Mouse (Mus musculus): Measurements from ENCODE around the gene Klhl41. TPM values are rescaled to one million over a fixed set of nuclear protein-coding genes. Genes with fewer than 3 reads are reported as not detected.
A peak's percentile ranks its signal among the peaks of the same experiment; 100 is the strongest.

The Klhl41 gene
- polyA plus RNA-seq, 1 experiment from 2014 or later: 0.51 TPM

- Histone ChIP-seq H3K27me3 (ENCODE audit: control insufficient read depth, insufficient read depth, low read length) (no peaks in the 10 kb centered on the region), H3K4me1 (ENCODE audit: control insufficient read depth, insufficient read depth, low read length) (peaks cover 3% of the 10 kb centered on the region; the same call in 1 of the 2 replicates), H3K9ac (replicated peaks; ENCODE audit: low read depth, low read length) (no peak overlapping the region), H3K4me2 (replicated peaks; ENCODE audit: low read depth, low read length) (no peak overlapping the region), H3K36me3 (ENCODE audit: control insufficient read depth, insufficient read depth, low read length) (no peaks in the 10 kb centered on the region), H3K4me3 (ENCODE audit: low read depth, low read length) (no peak overlapping the region), H3K27ac (ENCODE audit: low read length) (no peak overlapping the region), H3K9me3 (ENCODE audit: control insufficient read depth, low read depth, low read length) (no peaks in the 10 kb centered on the region)
- 86% methylated on average over 11 of the region's 11 CpGs for WGBS
- ATAC-seq (ENCODE audit: insufficient number of reproducible peaks, insufficient read depth, low FRiP score, low read depth): no peak
These were observed 24.8 kb upstream of the Klhl41 start for GRCm38 (mm10) chr2:69644968-69645617.

- Histone ChIP-seq H3K27ac (ENCODE audit: low read length) (no peak within 1 kb of the TSS), H3K4me2 (replicated peaks; ENCODE audit: low read depth, low read length) (peak within 1 kb of the TSS; percentile 69), H3K36me3 (ENCODE audit: control insufficient read depth, insufficient read depth, low read length) (no peaks in the 10 kb centered on the region), H3K27me3 (ENCODE audit: control insufficient read depth, insufficient read depth, low read length) (no peaks in the 10 kb centered on the region), H3K9me3 (ENCODE audit: control insufficient read depth, low read depth, low read length) (no peaks in the 10 kb centered on the region), H3K9ac (replicated peaks; ENCODE audit: low read depth, low read length) (peak within 1 kb of the TSS; percentile 53), H3K4me1 (ENCODE audit: control insufficient read depth, insufficient read depth, low read length) (peaks cover 3% of the 10 kb centered on the region; the same call in 1 of the 2 replicates), H3K4me3 (ENCODE audit: low read depth, low read length) (peak within 1 kb of the TSS; percentile 87)
- peak; percentile 91 for ATAC-seq (ENCODE audit: insufficient number of reproducible peaks, insufficient read depth, low FRiP score, low read depth)
- 2% methylated on average over 43 of the region's 43 CpGs for WGBS
These were observed 23.0 kb upstream of the Klhl41 start, which contains the start of gene Bbs5 for GRCm38 (mm10) chr2:69646726-69647490. TSS of gene Bbs5 (plus strand) at chr2:69647171.

- Histone ChIP-seq H3K4me1 (ENCODE audit: control insufficient read depth, insufficient read depth, low read length) (peaks cover 3% of the 10 kb centered on the region; the same call in 1 of the 2 replicates), H3K9me3 (ENCODE audit: control insufficient read depth, low read depth, low read length) (no peaks in the 10 kb centered on the region), H3K4me3 (ENCODE audit: low read depth, low read length) (no peak overlapping the region), H3K27ac (ENCODE audit: low read length) (no peak overlapping the region), H3K27me3 (ENCODE audit: control insufficient read depth, insufficient read depth, low read length) (no peaks in the 10 kb centered on the region), H3K36me3 (ENCODE audit: control insufficient read depth, insufficient read depth, low read length) (peaks cover 5% of the 10 kb centered on the region; the same call in 1 of the 2 replicates), H3K4me2 (replicated peaks; ENCODE audit: low read depth, low read length) (no peak overlapping the region), H3K9ac (replicated peaks; ENCODE audit: low read depth, low read length) (no peak overlapping the region)
- no peak for ATAC-seq (ENCODE audit: insufficient number of reproducible peaks, insufficient read depth, low FRiP score, low read depth)
- 84% methylated on average over 5 of the region's 5 CpGs for WGBS
These were observed 20.2 kb upstream of the Klhl41 start for GRCm38 (mm10) chr2:69649716-69650115.

GRCm38 (mm10) chr2:69659326-69659725 lies 10.6 kb upstream of the Klhl41 start:
- Histone ChIP-seq H3K4me1 (ENCODE audit: control insufficient read depth, insufficient read depth, low read length) (no peaks in the 10 kb centered on the region), H3K4me3 (ENCODE audit: low read depth, low read length) (no peak overlapping the region), H3K4me2 (replicated peaks; ENCODE audit: low read depth, low read length) (no peak overlapping the region), H3K27ac (ENCODE audit: low read length) (no peak overlapping the region), H3K9ac (replicated peaks; ENCODE audit: low read depth, low read length) (no peak overlapping the region), H3K9me3 (ENCODE audit: control insufficient read depth, low read depth, low read length) (no peaks in the 10 kb centered on the region), H3K27me3 (ENCODE audit: control insufficient read depth, insufficient read depth, low read length) (no peaks in the 10 kb centered on the region), H3K36me3 (ENCODE audit: control insufficient read depth, insufficient read depth, low read length) (peaks cover 5% of the 10 kb centered on the region)
- no peak for ATAC-seq (ENCODE audit: insufficient number of reproducible peaks, insufficient read depth, low FRiP score, low read depth)
- WGBS: 89% methylated on average over 4 of the region's 4 CpGs

- WGBS: 74% methylated on average over 13 of the region's 13 CpGs
- ATAC-seq (ENCODE audit: insufficient number of reproducible peaks, insufficient read depth, low FRiP score, low read depth): no peak
- peaks cover 3% of the 10 kb centered on the region for H3K36me3 ChIP-seq (ENCODE audit: control insufficient read depth, insufficient read depth, low read length)
- no peaks in the 10 kb centered on the region for H3K4me1 ChIP-seq (ENCODE audit: control insufficient read depth, insufficient read depth, low read length)
- no peak overlapping the region for H3K4me2 ChIP-seq (replicated peaks; ENCODE audit: low read depth, low read length)
- H3K9me3 ChIP-seq (ENCODE audit: control insufficient read depth, low read depth, low read length): no peaks in the 10 kb centered on the region
- H3K9ac ChIP-seq (replicated peaks; ENCODE audit: low read depth, low read length): no peak overlapping the region
- no peaks in the 10 kb centered on the region for H3K27me3 ChIP-seq (ENCODE audit: control insufficient read depth, insufficient read depth, low read length)
- no peak overlapping the region for H3K27ac ChIP-seq (ENCODE audit: low read length)
- H3K4me3 ChIP-seq (ENCODE audit: low read depth, low read length): no peak overlapping the region
These were observed 6.0 kb upstream of the Klhl41 start for GRCm38 (mm10) chr2:69663827-69664476.

- H3K4me1 ChIP-seq (ENCODE audit: control insufficient read depth, insufficient read depth, low read length): no peaks in the 10 kb centered on the region
- no peaks in the 10 kb centered on the region for H3K36me3 ChIP-seq (ENCODE audit: control insufficient read depth, insufficient read depth, low read length)
- no peak for ATAC-seq (ENCODE audit: insufficient number of reproducible peaks, insufficient read depth, low FRiP score, low read depth)
- no peak overlapping the region for H3K27ac ChIP-seq (ENCODE audit: low read length)
- no peak overlapping the region for H3K4me3 ChIP-seq (ENCODE audit: low read depth, low read length)
- 92% methylated on average over 4 of the region's 4 CpGs for WGBS
- H3K9me3 ChIP-seq (ENCODE audit: control insufficient read depth, low read depth, low read length): no peaks in the 10 kb centered on the region
- no peak overlapping the region for H3K9ac ChIP-seq (replicated peaks; ENCODE audit: low read depth, low read length)
- no peaks in the 10 kb centered on the region for H3K27me3 ChIP-seq (ENCODE audit: control insufficient read depth, insufficient read depth, low read length)
- no peak overlapping the region for H3K4me2 ChIP-seq (replicated peaks; ENCODE audit: low read depth, low read length)
These were observed 2.3 kb upstream of the Klhl41 start for GRCm38 (mm10) chr2:69667656-69668055.

- WGBS: 75% methylated on average over 6 of the region's 6 CpGs
- ATAC-seq (ENCODE audit: insufficient number of reproducible peaks, insufficient read depth, low FRiP score, low read depth): no peak
These were observed 1.5 kb upstream of the Klhl41 start for GRCm38 (mm10) chr2:69668414-69668813.

GRCm38 (mm10) chr2:69673723-69674122 lies 3.8 kb downstream of the Klhl41 start:
- WGBS: 68% methylated on average over 5 of the region's 5 CpGs
- Histone ChIP-seq H3K4me1 (ENCODE audit: control insufficient read depth, insufficient read depth, low read length) (no peaks in the 10 kb centered on the region), H3K27ac (ENCODE audit: low read length) (no peak overlapping the region), H3K9ac (replicated peaks; ENCODE audit: low read depth, low read length) (no peak overlapping the region), H3K4me2 (replicated peaks; ENCODE audit: low read depth, low read length) (no peak overlapping the region), H3K4me3 (ENCODE audit: low read depth, low read length) (no peak overlapping the region), H3K27me3 (ENCODE audit: control insufficient read depth, insufficient read depth, low read length) (no peaks in the 10 kb centered on the region), H3K9me3 (ENCODE audit: control insufficient read depth, low read depth, low read length) (no peaks in the 10 kb centered on the region), H3K36me3 (ENCODE audit: control insufficient read depth, insufficient read depth, low read length) (no peaks in the 10 kb centered on the region)
- ATAC-seq (ENCODE audit: insufficient number of reproducible peaks, insufficient read depth, low FRiP score, low read depth): no peak

More at GRCm38 (mm10) chr2:69668414-69668813, 1.5 kb upstream of the Klhl41 start:
- Histone ChIP-seq H3K4me2 (replicated peaks; ENCODE audit: low read depth, low read length) (no peak overlapping the region), H3K4me1 (ENCODE audit: control insufficient read depth, insufficient read depth, low read length) (no peaks in the 10 kb centered on the region), H3K27ac (ENCODE audit: low read length) (no peak overlapping the region), H3K36me3 (ENCODE audit: control insufficient read depth, insufficient read depth, low read length) (no peaks in the 10 kb centered on the region), H3K9ac (replicated peaks; ENCODE audit: low read depth, low read length) (no peak overlapping the region), H3K27me3 (ENCODE audit: control insufficient read depth, insufficient read depth, low read length) (no peaks in the 10 kb centered on the region), H3K9me3 (ENCODE audit: control insufficient read depth, low read depth, low read length) (no peaks in the 10 kb centered on the region), H3K4me3 (ENCODE audit: low read depth, low read length) (no peak overlapping the region)
